17 mouse cellular contexts compared by ENCODE assay signal in the genomic region with DNA sequence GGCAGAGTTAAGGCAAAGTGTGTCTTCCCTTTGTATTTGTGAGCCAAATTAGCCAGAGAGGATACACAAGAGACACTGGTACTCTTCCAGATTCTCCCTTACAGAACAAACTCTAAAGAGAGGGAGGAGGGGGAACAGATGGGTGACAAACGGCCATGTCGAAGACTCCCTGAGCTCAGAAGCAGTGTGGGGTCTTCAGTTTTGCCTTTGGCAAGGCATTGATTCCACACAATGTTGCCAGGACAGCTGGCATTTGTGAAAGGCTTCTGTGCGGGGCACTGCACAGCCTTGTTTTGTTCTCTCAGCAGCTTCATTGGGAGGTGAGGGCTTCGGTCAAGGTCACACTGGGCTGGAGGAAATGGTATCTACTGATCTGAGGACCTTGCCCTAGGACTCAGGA.
DNase-seq lines count a peak whose midpoint lies in the region; TF ChIP-seq lines count a peak whose summit lies in the region.
"Had no signal": no experiment of that assay in that cellular context is flagged by ENCODE, and none has a peak within 500 bp of the region (broad histone marks: within the 10 kb centered on the region; RNA-seq: fewer than 3 reads in every experiment).

No protein-coding gene starts in this region.

- peak; percentile 67 to 76 for DNase-seq in cerebellum, postnatal 10 days
- no peak for DNase-seq in cerebellum, adult 8-10 months
- peak; percentile 74 for DNase-seq in left cerebral cortex, postnatal 4 days
- no peak for DNase-seq in left cerebral cortex, postnatal 36 days (ENCODE audit: low spot score in 2 of 2)
- DNase-seq in testis, postnatal 14 days (ENCODE audit: low spot score), result no peak
- DNase-seq: adrenal gland, postnatal 10 days; embryo, embryonic 11 days; gastrocnemius, adult 2 months; gastrocnemius, postnatal 25 days; heart, postnatal 4 days had no signal

- peak overlapping the region; percentile 73; the same call in 1 of the 2 replicates for H3K27ac ChIP-seq in testis, adult 2 months (ENCODE audit: control insufficient read depth, insufficient read depth, low read depth, low read length)
- H3K27ac ChIP-seq: embryonic facial prominence, embryonic 15.5 days; forebrain, embryonic 10.5 days; gastrocnemius, adult 2 months; hindbrain, embryonic 13.5 days; intestine, embryonic 15.5 days had no signal

- no peak overlapping the region for H3K4me3 ChIP-seq in testis, adult 2 months (ENCODE audit: control insufficient read depth, low read depth, low read length)
- H3K4me3 ChIP-seq: embryonic facial prominence, embryonic 15.5 days; erythroblast, embryonic 14.5 days; forebrain, embryonic 10.5 days; gastrocnemius, adult 2 months; heart, embryonic 13.5 days; hindbrain, embryonic 13.5 days; intestine, embryonic 15.5 days had no signal

- H3K27me3 ChIP-seq in testis, adult 2 months (ENCODE audit: control insufficient read depth, insufficient read depth, low read length), result no peaks in the 10 kb centered on the region
- H3K27me3 ChIP-seq: embryonic facial prominence, embryonic 15.5 days; heart, embryonic 13.5 days; intestine, embryonic 15.5 days had no signal

- H3K36me3 ChIP-seq in testis, adult 2 months (ENCODE audit: control insufficient read depth, insufficient read depth, low read length), result no peaks in the 10 kb centered on the region
- H3K36me3 ChIP-seq: embryonic facial prominence, embryonic 15.5 days; forebrain, embryonic 10.5 days; heart, embryonic 13.5 days; hindbrain, embryonic 13.5 days; intestine, embryonic 15.5 days had no signal

- intact Hi-C loops in left cerebral cortex, postnatal 4 days (cut with DNase I), result no loop called here
- intact Hi-C loops in left cerebral cortex, postnatal 36 days (cut with DNase I), result no loop called here

- TF ChIP-seq POLR2A in testis, adult 2 months (IDR thresholded peaks at IDR 0.05; ENCODE audit: control insufficient read depth, low read depth, low read length), result no peak

- peaks cover 2% of the 10 kb centered on the region; the same call in 1 of the 2 replicates for H3K4me1 ChIP-seq in testis, adult 2 months (ENCODE audit: control insufficient read depth, insufficient read depth, low read length)

- no peak for TF ChIP-seq CTCF in testis, adult 2 months (IDR thresholded peaks at IDR 0.05; ENCODE audit: control insufficient read depth, insufficient read depth, insufficient replicate concordance, low read depth, low read length)

Comparison
In these comparisons a context has a peak if more than half of its experiments do, and no peak if none do; other contexts are left out.
1. DNase-seq: peak in cerebellum, postnatal 10 days (2 of 2) and left cerebral cortex, postnatal 4 days (single experiment); none in cerebellum, adult 8-10 months (single experiment), left cerebral cortex, postnatal 36 days (0 of 2) and testis, postnatal 14 days (single experiment).